Mouse (Mus musculus): ENCODE data around the gene Ctdnep1.

GRCm38 (mm10) chr11:70038174-70038573 lies 57.2 kb downstream of the Ctdnep1 start:
- no peak for TF ChIP-seq CTCF (IDR thresholded peaks at IDR 0.05; ENCODE audit: low read depth, low read length)
- no peak for TF ChIP-seq POLR2A (IDR thresholded peaks at IDR 0.05; ENCODE audit: borderline replicate concordance, low read depth, low read length)
